Mouse (Mus musculus) heart, adult 11 months (tissue): Measurements from ENCODE around the gene Frs2.

Experiments
- DNase-seq: peaks from one replicate; pipeline ENCODE4 v3.0.0; 2022

The Frs2 gene

DNA sequence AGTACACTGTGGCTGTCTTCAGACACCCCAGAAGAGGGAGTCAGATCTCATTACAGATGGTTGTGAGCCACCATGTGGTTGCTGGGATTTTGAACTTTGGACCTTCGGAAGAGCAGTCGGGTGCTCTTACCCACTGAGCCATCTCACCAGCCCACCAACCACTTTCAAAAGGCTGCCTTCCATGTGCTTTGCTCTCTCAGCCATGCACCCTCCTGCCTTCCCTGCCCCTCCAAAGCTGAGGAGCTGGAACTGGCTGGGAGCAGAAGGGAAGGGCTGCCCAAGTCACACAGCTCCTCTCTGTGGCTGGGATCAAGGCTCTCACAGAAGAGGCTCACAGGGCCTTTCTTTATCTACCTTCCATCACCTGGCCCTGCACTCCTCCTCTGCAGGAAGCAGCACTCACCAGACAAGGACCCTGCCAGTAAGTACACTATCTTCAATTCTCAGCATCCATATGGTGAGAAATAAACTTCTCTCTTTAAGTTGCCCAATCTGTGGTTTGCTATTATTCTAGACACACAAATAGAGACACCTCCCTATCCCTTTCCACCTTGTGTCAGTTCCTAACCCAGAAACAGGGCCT lies 51.1 kb downstream of the Frs2 start:
- peak; percentile 80 for DNase-seq

DNA sequence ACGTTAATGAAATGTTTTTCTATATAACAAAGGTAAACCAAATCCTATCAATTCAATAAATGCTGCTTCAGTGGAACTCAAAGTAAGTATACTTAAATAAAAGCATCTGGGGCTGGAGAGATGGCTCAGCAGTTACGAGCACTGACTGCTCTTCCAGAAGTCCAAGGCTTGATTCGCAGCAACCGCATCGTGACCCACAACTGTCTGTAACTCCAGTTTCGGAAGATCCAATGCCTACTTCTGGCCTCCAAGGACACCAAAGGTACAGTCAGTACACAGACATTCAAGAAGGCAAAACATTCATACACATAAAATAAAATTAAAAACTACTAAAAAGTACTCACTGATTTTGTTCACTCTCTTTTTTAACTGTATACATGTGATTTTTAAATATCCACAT lies 52.2 kb downstream of the Frs2 start:
- DNase-seq: peak; percentile 53

DNA sequence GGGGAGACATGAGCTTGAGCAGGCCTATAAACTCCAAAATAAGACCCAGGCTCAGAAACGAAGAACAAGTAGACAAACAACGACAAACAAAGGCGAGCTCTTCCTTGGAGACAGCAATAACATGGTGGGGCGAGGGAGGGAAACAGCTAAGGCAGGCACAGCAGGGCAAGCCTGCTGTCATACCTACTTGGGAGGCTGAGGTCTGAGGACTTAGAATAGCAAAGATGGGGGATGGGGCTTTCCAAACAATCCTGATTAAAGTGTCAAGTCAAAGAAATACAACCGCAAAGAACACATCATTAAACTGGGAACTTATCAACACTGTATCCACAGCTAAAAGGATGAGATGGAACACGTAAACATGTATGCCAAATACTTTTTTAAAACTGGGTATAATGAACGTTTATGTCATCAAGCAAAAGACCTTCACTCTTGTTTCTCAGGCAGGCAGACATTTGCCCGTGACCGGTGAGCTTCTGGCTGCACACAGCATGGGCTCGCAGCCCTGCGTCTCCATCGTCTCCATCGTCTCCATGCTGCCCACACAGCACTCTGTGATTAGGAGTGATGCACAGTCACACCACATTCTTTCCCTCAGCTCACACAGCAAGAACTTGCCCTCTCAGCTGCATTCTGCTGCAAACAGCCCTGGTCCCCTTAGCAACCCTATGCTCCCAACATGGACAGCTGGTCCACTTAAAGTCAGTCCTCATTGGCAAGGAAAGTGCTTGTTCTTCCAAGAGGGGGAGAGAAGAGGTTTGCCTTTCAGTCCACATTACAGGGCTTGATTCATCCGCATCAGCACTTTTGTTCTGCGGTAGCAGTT lies 53.6 kb downstream of the Frs2 start:
- DNase-seq: peak; percentile 95

DNA sequence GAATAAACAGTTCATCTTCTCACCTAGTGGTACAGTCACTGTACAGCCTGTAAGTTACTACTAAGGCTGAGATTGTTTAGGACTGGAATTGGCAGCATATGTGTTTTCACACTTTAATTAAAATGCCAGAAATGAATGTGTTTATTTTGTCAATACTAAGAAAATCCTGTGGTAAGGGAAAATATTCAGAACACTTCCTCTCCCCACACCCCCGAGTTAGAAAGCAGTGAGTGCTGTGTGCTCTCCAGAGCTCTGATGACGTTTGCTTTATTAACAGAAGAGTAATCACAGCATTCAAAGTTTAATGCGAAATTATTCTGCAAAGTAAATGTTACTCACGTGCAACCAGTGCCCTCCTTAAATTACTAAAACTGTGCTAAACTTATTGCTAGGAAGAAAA lies 58.7 kb downstream of the Frs2 start:
- DNase-seq: no peak

DNA sequence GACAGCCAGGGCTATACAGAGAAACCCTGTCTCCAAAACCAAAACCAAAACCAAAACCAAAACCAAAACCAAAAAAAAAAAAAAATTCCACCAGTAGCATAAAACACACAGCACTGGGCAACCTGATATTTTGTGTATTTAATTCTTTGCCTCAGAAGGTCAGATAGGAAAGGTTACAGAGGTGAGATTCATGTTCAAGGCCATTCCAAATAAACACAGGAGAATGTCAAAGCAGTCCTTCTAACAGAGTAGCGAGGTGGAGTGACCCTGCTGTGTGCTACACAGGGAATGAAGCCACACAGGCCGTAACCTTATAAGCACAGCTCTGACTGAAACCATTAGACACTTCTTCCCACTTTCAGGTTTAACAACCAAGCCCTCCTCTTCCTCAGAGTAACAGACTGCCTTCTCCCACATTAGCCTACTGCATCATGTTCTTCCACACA lies 66.4 kb downstream of the Frs2 start:
- DNase-seq: peak; percentile 71

DNA sequence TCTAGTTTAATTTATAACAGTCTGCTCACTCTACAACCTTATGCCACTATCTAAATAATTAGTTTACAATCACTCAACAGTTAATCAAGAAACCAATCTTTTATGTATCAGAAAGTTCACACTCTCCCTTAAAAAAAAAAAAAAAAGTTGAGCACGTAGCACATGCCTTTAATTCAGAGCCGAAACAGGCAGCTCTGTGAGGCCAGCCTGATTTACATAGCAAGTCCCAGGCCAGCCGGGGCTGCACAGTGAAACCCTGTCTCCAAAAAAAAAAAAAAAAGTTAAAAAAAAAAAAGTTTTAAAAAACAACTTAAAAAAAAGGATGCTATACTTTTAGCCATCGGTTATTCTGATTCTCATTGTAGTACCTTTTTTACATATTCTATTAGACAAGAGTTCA lies 67.0 kb downstream of the Frs2 start:
- peak; percentile 19 for DNase-seq

DNA sequence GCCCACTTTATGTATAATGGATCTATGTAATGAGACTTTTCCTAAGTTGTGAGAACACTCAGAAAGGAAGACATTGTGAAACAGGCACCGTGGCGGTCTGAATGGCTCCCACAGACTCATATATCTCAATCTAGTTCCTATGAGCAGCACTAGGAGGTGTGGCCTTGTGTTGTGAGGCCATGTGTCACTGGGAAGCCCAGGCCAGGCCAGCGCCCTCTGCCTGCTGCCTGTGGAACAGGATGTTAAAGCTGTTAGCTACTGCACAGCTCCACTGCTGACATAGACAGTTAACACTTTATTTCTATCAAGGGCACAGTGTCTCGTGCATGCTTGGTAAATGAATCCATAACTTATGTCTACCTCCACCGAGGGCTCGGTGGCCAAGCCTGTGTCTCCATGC lies 70.0 kb downstream of the Frs2 start:
- DNase-seq: peak; percentile 84

DNA sequence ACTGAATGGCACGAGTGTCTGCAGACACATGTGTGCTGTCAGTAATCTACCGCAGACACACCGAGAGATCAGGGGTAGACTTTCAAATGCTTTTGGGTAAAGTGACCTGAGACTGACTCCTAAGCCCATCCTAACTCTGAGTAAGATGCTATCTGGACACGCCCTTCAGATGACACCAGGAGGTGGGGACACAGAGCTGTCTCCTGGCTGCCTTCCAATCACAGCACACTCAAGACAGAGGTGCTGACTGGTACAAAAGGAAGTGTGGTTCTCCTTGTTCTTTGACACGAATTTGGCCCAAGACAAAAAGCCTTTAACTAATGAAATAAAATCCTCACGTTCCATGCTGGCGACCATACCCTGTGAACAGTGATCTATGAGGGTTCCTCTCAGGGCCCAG lies 75.2 kb downstream of the Frs2 start:
- peak; percentile 87 for DNase-seq

DNA sequence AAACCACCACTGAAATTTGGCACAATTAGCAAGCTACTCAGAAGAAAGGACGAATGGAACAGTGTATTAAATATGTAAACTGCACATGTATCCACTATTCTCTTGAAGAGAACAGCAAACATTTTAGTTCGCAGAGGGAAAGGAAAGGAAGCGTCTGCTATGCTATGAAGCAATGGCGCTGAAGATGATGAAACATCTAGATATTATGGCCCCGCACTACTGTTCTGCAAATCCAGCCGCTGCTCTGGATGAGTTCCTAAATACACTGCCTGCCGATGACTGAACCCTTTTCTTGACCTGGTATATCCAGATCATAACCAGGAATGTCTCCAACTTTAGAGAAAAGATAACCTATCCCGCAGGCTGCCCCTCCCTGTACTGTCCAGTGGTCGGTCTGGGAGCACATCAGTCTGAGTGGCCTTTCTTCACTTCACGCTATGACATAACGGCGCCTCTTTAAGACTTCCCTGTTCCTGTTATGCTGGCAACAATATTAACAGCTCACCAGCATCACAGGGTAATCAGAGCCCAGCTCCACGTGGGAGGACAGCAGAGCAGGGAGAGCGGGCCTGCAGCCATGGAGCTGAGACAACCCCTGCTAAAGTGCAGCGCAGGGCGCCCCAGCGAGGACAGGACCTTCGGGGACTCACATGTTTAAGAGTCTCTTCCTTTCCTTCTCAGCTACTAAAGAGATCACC lies 76.0 kb downstream of the Frs2 start:
- peak; percentile 92 for DNase-seq

DNA sequence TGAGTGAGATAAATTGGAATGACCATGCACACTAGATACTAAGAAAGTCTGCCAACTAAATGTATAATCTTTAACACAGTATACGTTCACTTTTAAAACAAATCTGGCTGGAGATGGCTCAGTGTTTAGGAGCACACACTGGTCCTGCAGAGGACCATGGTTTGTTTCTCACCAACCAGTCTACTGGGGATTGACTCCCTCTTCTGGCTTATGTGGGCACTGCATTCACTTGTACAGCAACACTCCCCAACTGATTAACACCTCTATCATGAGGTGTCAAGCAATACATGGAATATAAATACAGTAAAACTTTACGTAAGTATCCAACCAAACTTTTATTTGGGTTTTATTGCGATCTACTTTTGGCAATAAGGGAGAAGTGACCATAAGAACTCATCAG lies 79.2 kb downstream of the Frs2 start:
- DNase-seq: no peak

DNA sequence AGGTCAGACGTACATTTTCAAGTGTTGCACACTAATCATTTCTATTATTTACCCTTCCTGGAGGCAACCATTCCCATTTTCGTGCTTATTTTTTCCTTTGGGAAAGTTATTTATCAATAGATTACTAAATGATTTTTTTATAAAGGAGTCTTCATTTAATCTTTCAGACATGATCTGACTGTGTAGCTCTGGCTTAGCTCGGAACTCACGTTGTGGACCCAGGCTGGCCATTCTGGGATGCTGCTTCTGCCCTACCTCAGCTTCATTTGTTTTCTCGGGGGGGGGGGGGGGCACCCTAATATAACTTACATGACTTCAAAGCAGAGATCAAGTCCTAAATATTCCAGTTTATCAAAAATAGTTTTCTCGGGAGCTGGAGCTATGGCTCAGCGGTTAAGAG lies 84.3 kb downstream of the Frs2 start:
- no peak for DNase-seq

DNA sequence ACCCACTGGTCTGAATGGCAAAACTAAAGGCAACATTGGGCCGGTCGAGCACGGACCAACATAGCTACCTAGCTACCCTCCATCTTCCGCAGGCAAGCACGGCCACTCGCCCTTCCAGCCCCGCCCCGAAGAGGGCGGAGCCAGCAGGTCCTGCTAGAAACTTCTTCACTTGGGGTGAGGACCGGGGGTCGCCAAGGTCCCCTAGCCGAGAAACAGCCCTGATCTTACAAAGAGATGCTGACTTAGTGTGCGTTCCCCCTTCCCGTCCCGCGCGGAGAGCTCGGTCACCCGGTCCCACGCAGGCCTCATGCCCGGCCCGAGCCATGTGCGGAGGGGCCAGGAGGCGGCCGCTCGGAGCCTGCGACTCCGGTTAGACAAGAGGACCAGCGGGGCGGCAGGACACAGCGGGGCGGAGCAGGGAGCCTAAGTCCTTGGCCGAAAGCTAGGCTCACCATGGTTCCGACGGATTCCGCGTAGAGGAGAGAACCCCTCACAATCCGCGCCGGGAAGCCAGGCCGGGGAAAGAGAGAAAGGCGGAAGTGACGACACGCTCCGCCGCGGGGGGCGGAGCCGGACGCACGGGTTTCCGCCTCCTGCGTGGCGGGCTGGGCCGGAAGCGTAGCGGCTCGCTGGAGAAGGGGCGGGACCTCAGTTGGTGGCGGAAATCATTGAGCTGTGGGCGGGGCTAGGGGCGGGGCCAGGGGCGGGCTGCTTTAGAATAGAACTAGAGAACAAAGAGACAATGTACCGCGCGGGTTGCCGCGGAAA lies 84.9 kb downstream of the Frs2 start, which contains the start of gene Cct2:
Cct2 (minus strand) TSS at position 561 of the 768 bp plus-strand sequence.
- peak; percentile 98 for DNase-seq

DNA sequence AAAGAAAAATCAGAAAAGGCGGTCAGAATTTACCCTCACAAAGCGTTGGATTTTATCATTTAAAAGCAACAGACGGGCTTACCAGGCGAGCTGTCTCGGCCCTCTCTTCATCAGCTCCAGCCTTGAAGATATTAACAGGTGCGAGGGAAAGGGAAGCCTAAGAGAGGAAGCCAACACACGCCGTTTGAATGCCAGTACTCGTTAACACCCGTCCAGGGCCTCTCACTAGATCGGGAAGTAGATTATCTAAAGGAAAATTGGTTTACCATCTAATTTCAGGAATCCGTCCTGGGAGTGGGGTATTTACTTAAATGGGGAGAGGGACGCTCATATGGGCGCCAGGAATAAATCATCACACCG lies 85.5 kb downstream of the Frs2 start:
- no peak for DNase-seq

DNA sequence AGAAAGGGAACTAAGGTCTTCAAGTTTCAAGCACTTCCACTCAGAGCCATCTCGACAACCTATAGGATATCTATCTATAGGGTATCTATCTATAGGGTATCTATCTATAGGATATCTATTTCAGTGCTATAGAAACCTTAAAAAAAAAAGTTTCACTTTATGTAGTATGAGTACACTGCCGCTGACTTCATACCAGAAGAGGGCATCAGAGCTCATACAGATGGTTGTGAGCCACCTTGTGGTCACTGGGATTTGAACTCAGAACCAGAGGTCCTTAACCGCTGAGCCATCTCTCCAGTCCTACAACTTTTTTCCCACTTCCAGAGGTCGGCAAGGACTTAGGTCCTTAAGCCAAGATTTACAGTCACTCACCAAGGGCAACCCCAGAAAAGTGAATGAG lies 92.7 kb downstream of the Frs2 start:
- no peak for DNase-seq

DNA sequence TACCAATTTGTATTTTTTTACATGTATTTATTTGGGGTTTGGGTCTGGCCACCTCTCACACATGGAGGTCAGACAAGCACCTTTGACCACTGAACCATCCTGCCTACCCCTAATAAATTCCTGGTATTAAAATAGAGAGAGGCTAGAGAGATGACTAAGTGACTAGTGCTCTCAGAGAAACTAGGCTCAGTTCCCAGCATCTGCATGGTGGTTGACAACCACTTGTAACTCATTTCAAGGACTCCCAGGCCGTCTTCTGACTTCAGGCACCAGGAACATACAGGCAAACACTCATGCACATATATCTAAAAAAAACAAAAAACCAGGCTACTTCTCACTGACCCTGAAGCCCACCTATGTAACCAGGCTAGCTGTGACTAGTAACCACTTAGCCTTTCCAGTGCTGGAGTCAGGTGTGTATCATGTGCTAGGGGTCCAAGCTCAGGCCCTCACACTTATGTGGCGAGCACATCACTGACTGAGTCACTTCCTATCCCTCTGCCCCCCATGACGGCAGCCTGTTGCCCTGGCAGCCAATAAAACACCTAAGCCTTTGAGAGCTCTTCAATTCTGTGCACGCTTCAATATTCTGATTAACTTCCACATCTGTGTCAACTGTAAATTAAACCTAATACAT lies 98.3 kb downstream of the Frs2 start:
- DNase-seq: peak; percentile 91

DNA sequence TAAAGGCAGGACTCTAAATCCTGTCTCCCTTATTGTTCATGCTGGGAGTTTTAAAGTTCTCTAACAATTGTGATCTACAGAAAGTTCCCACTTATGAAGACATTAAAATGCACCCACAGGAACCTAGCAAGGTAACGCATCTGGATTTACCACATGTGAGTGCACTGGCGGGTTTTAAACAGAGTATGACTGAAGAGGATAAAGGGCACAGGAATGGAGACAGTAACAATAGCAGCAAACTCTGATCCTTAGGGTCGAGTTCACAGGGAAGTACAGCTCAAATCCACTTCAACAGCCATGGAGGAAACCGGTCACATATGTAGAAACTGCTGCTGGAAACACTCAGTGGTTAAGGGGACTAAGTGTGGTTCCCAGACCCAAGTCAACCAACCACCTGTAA lies 99.1 kb downstream of the Frs2 start:
- DNase-seq: no peak

DNA sequence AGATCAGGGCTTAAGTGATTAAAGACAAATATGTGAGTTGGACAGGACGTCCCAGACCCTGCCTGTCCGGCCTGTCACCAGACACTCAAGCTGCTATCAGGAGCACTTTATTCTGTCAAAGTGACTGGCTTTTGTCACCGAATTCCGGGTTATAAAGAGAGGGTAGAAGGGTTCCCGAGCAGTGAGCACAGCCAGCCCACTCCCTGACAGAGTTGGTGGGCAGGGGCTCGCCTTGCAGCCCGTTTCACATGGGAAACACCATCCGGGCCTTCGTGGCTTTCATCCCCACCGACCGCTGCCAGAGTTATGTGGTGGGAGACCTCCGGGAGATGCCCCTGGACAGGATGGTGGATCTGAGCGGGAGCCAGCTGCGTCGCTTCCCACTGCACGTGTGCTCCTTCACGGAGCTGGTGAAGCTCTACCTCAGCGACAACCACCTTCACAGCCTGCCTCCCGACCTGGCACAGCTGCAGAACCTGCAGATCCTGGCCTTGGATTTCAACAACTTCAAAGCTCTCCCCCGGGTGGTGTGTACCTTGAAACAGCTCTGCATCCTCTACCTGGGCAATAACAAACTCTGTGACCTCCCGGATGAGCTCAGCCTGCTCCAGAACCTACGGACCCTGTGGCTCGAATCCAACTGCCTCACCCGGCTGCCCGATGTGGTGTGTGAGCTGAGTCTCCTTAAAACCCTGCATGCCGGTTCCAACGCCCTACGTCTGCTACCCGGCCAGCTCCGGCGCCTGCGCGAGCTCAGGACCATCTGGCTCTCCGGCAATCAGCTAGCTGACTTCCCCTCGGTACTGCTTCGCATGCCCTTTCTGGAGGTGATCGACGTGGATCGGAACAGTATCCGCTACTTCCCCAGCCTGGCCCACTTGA lies 102.9 kb downstream of the Frs2 start, which contains the start of gene Lrrc10:
Lrrc10 (plus strand) TSS at position 167 of the 882 bp plus-strand sequence.
- peak; percentile 96 for DNase-seq

DNA sequence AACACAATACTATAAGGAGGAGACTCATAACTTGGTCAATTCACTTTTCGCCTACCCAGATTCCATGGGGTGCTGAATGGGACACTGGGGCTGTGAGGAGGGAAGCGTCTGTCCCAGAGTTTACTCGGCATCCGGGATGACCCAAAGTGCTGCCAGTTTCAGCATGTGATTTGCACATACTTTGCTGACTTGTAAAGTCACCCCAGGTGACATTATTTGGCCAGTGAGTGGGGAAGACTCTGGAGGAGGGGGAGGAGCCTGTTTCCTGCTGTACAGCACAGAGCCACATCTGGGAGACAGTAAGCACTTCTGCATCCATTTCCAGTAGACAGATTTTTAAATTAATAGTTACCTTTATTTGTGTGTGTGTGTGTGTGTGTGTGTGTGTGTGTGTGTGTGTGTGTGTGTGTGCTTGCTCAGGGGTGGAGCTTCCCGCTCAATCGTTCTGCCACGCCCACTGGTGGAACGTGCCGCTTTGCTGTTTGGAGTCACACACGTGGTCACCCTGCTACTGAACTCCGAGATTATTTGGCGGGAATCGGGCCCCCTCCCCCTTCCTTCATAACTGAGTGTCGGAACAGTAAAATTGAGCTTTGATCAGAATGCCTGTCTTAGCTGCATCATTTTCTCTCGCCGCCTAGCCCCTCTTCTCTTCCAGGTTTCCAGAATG lies 104.7 kb downstream of the Frs2 start:
- DNase-seq: peak; percentile 97

DNA sequence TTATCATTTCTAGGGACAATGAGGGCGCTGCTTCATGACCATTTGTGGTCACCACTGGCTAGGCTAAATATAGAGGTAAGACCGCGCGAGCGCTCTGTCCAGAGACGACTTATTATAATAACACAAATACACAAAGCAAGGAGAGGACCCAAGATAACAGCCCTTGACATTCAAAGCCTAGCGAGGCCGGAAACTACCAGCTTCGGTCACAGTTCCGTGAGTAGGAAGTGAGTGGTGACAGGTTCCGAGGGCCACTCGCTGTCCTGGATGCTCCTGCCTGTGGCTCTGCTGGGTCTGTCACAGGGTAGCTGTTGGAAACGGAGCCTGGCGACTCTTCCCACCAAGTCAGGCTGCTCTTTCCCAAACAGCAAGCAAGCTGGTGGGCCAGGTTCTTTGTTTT lies 106.0 kb downstream of the Frs2 start:
- peak; percentile 98 for DNase-seq

DNA sequence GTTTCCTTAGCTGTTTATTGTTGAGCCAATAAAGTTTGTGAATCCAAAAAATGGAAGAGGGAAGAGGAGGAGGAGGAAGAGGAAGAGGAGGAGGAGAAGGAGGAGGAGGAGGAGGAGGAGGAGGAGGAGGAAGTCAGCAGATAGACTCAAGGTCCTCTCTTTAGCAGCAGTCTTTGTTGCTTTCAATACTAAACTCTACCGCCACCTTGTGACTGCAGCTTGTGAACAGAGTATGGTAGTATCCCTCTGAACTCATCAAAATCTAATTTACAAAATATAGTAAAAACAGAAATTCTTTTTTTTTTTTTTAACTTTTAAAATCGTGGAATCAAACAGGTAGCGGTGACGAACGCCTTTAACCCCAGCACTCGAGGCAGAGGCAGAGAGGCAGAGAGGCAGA lies 108.0 kb downstream of the Frs2 start:
- DNase-seq: no peak

DNA sequence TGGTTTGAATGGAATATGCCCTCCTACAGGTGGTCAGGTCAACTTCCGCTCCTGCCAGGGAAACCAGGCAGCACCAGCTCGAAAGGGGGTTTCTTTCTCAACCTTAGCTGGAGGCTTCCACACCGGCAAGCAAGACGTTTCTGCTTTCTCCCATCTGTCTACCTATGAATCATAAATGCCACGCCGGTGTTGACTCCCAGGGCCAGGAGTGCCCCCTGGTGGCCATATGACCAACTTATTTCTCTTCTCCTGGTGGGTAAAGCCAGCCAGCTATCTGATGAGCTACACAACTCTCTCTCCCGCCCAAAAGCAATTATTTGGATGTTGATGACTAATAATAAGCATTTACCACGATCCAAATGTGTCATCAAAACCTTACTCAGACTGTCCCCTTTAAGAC lies 114.5 kb downstream of the Frs2 start:
- peak; percentile 95 for DNase-seq
